Mouse (Mus musculus): Measurements from ENCODE around the gene Cdadc1. TPM values are rescaled to one million over a fixed set of nuclear protein-coding genes. Genes with fewer than 3 reads are reported as not detected.
"Not testable (repeated sequence)": the region's sequence is repeated elsewhere in the genome, so short reads cannot be mapped to it uniquely, and the experiment has no call there.

Cdadc1 gene
- polyA plus RNA-seq, 1 experiment from 2014 or later: 25.6 TPM

- H3K9me3 ChIP-seq (ENCODE audit: control insufficient read depth, low read length): no peaks in the 10 kb centered on the region
- peak within 1 kb of the TSS; percentile 62 for H3K4me2 ChIP-seq (ENCODE audit: low read depth, low read length, severe bottlenecking)
- DNase-seq (ENCODE audit: low spot score) (peak; percentile 94), ATAC-seq (replicated peaks; ENCODE audit: low FRiP score) (peak; percentile 90)
- peak within 1 kb of the TSS; percentile 75 for H3K27ac ChIP-seq (ENCODE audit: low read depth, low read length)
- no peaks in the 10 kb centered on the region for H3K36me3 ChIP-seq (ENCODE audit: control insufficient read depth, insufficient read depth, low read length)
- no peaks in the 10 kb centered on the region; the same call in 1 of the 2 replicates for H3K27me3 ChIP-seq (ENCODE audit: control insufficient read depth, insufficient read depth, low read length)
- peak within 1 kb of the TSS; percentile 78 for H3K4me3 ChIP-seq (ENCODE audit: low read depth, low read length)
- no peaks in the 10 kb centered on the region for H3K4me1 ChIP-seq (replicated peaks; ENCODE audit: control insufficient read depth, insufficient read depth, low read length)
- H3K9ac ChIP-seq (ENCODE audit: low read length): peak within 1 kb of the TSS; percentile 89
- WGBS: under 1% methylated on average over 64 of the region's 65 CpGs
These were observed 27.5 kb upstream of the Cdadc1 start, which contains the start of gene Shisa2 for GRCm38 (mm10) chr14:59625158-59625805. Shisa2 (plus strand) TSS chr14:59625308.

GRCm38 (mm10) chr14:59624326-59624885 lies 26.6 kb upstream of the Cdadc1 start:
- WGBS: 18% methylated on average over 9 of the region's 9 CpGs
- H3K27me3 ChIP-seq (ENCODE audit: control insufficient read depth, insufficient read depth, low read length): no peaks in the 10 kb centered on the region; the same call in 1 of the 2 replicates

GRCm38 (mm10) chr14:59616802-59617201 lies 19.0 kb upstream of the Cdadc1 start:
- Histone ChIP-seq H3K4me3 (ENCODE audit: low read depth, low read length) (no peak overlapping the region), H3K9me3 (ENCODE audit: control insufficient read depth, low read length) (no peaks in the 10 kb centered on the region), H3K27ac (ENCODE audit: low read depth, low read length) (no peak overlapping the region), H3K27me3 (ENCODE audit: control insufficient read depth, insufficient read depth, low read length) (no peaks in the 10 kb centered on the region), H3K4me1 (replicated peaks; ENCODE audit: control insufficient read depth, insufficient read depth, low read length) (no peaks in the 10 kb centered on the region), H3K9ac (ENCODE audit: low read length) (no peak overlapping the region), H3K4me2 (ENCODE audit: low read depth, low read length, severe bottlenecking) (no peak overlapping the region), H3K36me3 (ENCODE audit: control insufficient read depth, insufficient read depth, low read length) (no peaks in the 10 kb centered on the region)
- WGBS: 43% methylated on average over 7 of the region's 7 CpGs
- ATAC-seq (replicated peaks; ENCODE audit: low FRiP score) (no peak), DNase-seq (ENCODE audit: low spot score) (no peak)

More at GRCm38 (mm10) chr14:59624326-59624885, 26.6 kb upstream of the Cdadc1 start:
- Histone ChIP-seq H3K9me3 (ENCODE audit: control insufficient read depth, low read length) (no peaks in the 10 kb centered on the region), H3K4me3 (ENCODE audit: low read depth, low read length) (no peak overlapping the region; the same call in 1 of the 2 replicates), H3K36me3 (ENCODE audit: control insufficient read depth, insufficient read depth, low read length) (no peaks in the 10 kb centered on the region), H3K27ac (ENCODE audit: low read depth, low read length) (no peak overlapping the region), H3K4me1 (replicated peaks; ENCODE audit: control insufficient read depth, insufficient read depth, low read length) (no peaks in the 10 kb centered on the region), H3K4me2 (ENCODE audit: low read depth, low read length, severe bottlenecking) (peak overlapping the region; percentile 62; the same call in 1 of the 2 replicates), H3K9ac (ENCODE audit: low read length) (no peak overlapping the region)
- ATAC-seq (replicated peaks; ENCODE audit: low FRiP score): no peak
- no peak for DNase-seq (ENCODE audit: low spot score)

GRCm38 (mm10) chr14:59614149-59614548 lies 16.4 kb upstream of the Cdadc1 start:
- not testable (repeated sequence) for H3K4me3 ChIP-seq (ENCODE audit: low read depth, low read length); DNase-seq (ENCODE audit: low spot score); H3K27ac ChIP-seq (ENCODE audit: low read depth, low read length); H3K4me2 ChIP-seq (ENCODE audit: low read depth, low read length, severe bottlenecking); ATAC-seq (replicated peaks; ENCODE audit: low FRiP score); H3K27me3 ChIP-seq (ENCODE audit: control insufficient read depth, insufficient read depth, low read length); H3K36me3 ChIP-seq (ENCODE audit: control insufficient read depth, insufficient read depth, low read length); H3K4me1 ChIP-seq (replicated peaks; ENCODE audit: control insufficient read depth, insufficient read depth, low read length); H3K9me3 ChIP-seq (ENCODE audit: control insufficient read depth, low read length); H3K9ac ChIP-seq (ENCODE audit: low read length)
- WGBS: 85% methylated on average over 3 of the region's 3 CpGs

- Histone ChIP-seq H3K27me3 (ENCODE audit: control insufficient read depth, insufficient read depth, low read length) (no peaks in the 10 kb centered on the region), H3K27ac (ENCODE audit: low read depth, low read length) (no peak overlapping the region), H3K9me3 (ENCODE audit: control insufficient read depth, low read length) (no peaks in the 10 kb centered on the region), H3K9ac (ENCODE audit: low read length) (no peak overlapping the region), H3K36me3 (ENCODE audit: control insufficient read depth, insufficient read depth, low read length) (no peaks in the 10 kb centered on the region), H3K4me1 (replicated peaks; ENCODE audit: control insufficient read depth, insufficient read depth, low read length) (no peaks in the 10 kb centered on the region), H3K4me2 (ENCODE audit: low read depth, low read length, severe bottlenecking) (no peak overlapping the region), H3K4me3 (ENCODE audit: low read depth, low read length) (no peak overlapping the region)
- ATAC-seq (replicated peaks; ENCODE audit: low FRiP score): no peak
- DNase-seq (ENCODE audit: low spot score): peak; percentile 79
- 60% methylated on average over 14 of the region's 14 CpGs for WGBS
These were observed 15.3 kb upstream of the Cdadc1 start for GRCm38 (mm10) chr14:59612920-59613625.

- Histone ChIP-seq H3K27ac (ENCODE audit: low read depth, low read length) (no peak overlapping the region), H3K9ac (ENCODE audit: low read length) (no peak overlapping the region), H3K9me3 (ENCODE audit: control insufficient read depth, low read length) (no peaks in the 10 kb centered on the region), H3K4me1 (replicated peaks; ENCODE audit: control insufficient read depth, insufficient read depth, low read length) (no peaks in the 10 kb centered on the region), H3K4me3 (ENCODE audit: low read depth, low read length) (no peak overlapping the region), H3K27me3 (ENCODE audit: control insufficient read depth, insufficient read depth, low read length) (no peaks in the 10 kb centered on the region), H3K36me3 (ENCODE audit: control insufficient read depth, insufficient read depth, low read length) (no peaks in the 10 kb centered on the region), H3K4me2 (ENCODE audit: low read depth, low read length, severe bottlenecking) (no peak overlapping the region)
- no peak for ATAC-seq (replicated peaks; ENCODE audit: low FRiP score)
- DNase-seq (ENCODE audit: low spot score): no peak
- 54% methylated on average over 3 of the region's 3 CpGs for WGBS
These were observed 9.3 kb upstream of the Cdadc1 start for GRCm38 (mm10) chr14:59607021-59607420.

GRCm38 (mm10) chr14:59605671-59606353 lies 8.1 kb upstream of the Cdadc1 start:
- Histone ChIP-seq H3K4me1 (replicated peaks; ENCODE audit: control insufficient read depth, insufficient read depth, low read length) (no peaks in the 10 kb centered on the region), H3K4me2 (ENCODE audit: low read depth, low read length, severe bottlenecking) (no peak overlapping the region), H3K27me3 (ENCODE audit: control insufficient read depth, insufficient read depth, low read length) (no peaks in the 10 kb centered on the region), H3K9ac (ENCODE audit: low read length) (no peak overlapping the region), H3K4me3 (ENCODE audit: low read depth, low read length) (no peak overlapping the region), H3K36me3 (ENCODE audit: control insufficient read depth, insufficient read depth, low read length) (no peaks in the 10 kb centered on the region), H3K27ac (ENCODE audit: low read depth, low read length) (no peak overlapping the region), H3K9me3 (ENCODE audit: control insufficient read depth, low read length) (no peaks in the 10 kb centered on the region)
- WGBS: 18% methylated on average over 5 of the region's 5 CpGs
- DNase-seq (ENCODE audit: low spot score): peak; percentile 83
- ATAC-seq (replicated peaks; ENCODE audit: low FRiP score): peak; percentile 72; the same call in 1 of the 2 replicates

- Histone ChIP-seq H3K27ac (ENCODE audit: low read depth, low read length) (no peak overlapping the region), H3K36me3 (ENCODE audit: control insufficient read depth, insufficient read depth, low read length) (no peaks in the 10 kb centered on the region), H3K4me3 (ENCODE audit: low read depth, low read length) (no peak overlapping the region), H3K9me3 (ENCODE audit: control insufficient read depth, low read length) (no peaks in the 10 kb centered on the region), H3K9ac (ENCODE audit: low read length) (no peak overlapping the region), H3K27me3 (ENCODE audit: control insufficient read depth, insufficient read depth, low read length) (no peaks in the 10 kb centered on the region), H3K4me1 (replicated peaks; ENCODE audit: control insufficient read depth, insufficient read depth, low read length) (no peaks in the 10 kb centered on the region), H3K4me2 (ENCODE audit: low read depth, low read length, severe bottlenecking) (no peak overlapping the region)
- ATAC-seq (replicated peaks; ENCODE audit: low FRiP score) (no peak), DNase-seq (ENCODE audit: low spot score) (no peak)
- 70% methylated on average over 5 of the region's 5 CpGs for WGBS
These were observed 6.4 kb upstream of the Cdadc1 start for GRCm38 (mm10) chr14:59604002-59604645.
